Mouse (Mus musculus) embryonic fibroblast, embryonic 13.5 days (primary cell): Measurements from ENCODE around the gene Vars. TPM values are rescaled to one million over a fixed set of nuclear protein-coding genes. Genes with fewer than 3 reads are reported as not detected.
"Not testable (repeated sequence)": the region's sequence is repeated elsewhere in the genome, so short reads cannot be mapped to it uniquely, and the experiment has no call there.

Experiments used
- H3K27ac ChIP-seq: 2 replicates; pipeline ENCODE4 v1.5.1; 2012; ENCODE audit warnings: low read length, control low read depth, inconsistent platforms; ENCODE audit not compliant: insufficient read depth
- H3K4me1 ChIP-seq: 2 replicates; pipeline ENCODE4 v1.6.1; 2011; ENCODE audit warnings: low read length; ENCODE audit not compliant: control insufficient read depth, insufficient read depth
- H3K4me3 ChIP-seq: 2 replicates; pipeline ENCODE4 v1.5.1; 2011; ENCODE audit warnings: mild to moderate bottlenecking, control low read depth, low read length; ENCODE audit not compliant: insufficient read depth
- CTCF ChIP-seq: IDR thresholded peaks from 2 replicates; pipeline ENCODE4 v1.5.1; 2011; ENCODE audit warnings: mild to moderate bottlenecking, control low read depth, low read length, moderate library complexity, borderline replicate concordance; ENCODE audit not compliant: insufficient read depth
- POLR2A ChIP-seq: IDR thresholded peaks from 2 replicates; pipeline ENCODE4 v1.6.1; 2011; ENCODE audit warnings: low read depth, mild to moderate bottlenecking, control low read depth, low read length, moderate library complexity
- polyA plus RNA-seq: library from polyadenylated mRNA; stranded (reverse); fragments of >200 nt; gene quantifications from 2 replicates; pipeline ENCODE4 v1.2.4, GENCODE M21; 2011; ENCODE audit warnings: low read depth; ENCODE audit not compliant: missing spikeins, insufficient read length

The Vars gene
- polyA plus RNA-seq, 1 experiment, result 81.3 TPM

- Histone ChIP-seq H3K27ac (peak within 1 kb of the TSS; percentile 15; the same call in 1 of the 2 replicates), H3K4me3 (peak within 1 kb of the TSS; percentile 24)
- TF ChIP-seq POLR2A, result peak; percentile 84
Observed at GRCm38 (mm10) chr17:34972069-34972749, 28.6 kb upstream of the Vars start, which contains the start of the genes Hspa1a and Hspa1l. Gene Hspa1a, minus strand, starts transcription at chr17:34972156. Gene Hspa1l, plus strand, starts transcription at chr17:34972703.

GRCm38 (mm10) chr17:34975581-34976492, 24.9 kb upstream of the Vars start:
- no peak for TF ChIP-seq CTCF
- no peak for TF ChIP-seq POLR2A
- no peak overlapping the region for H3K27ac ChIP-seq
- H3K4me1 ChIP-seq, result no peaks in the 10 kb centered on the region
- H3K4me3 ChIP-seq, result no peak overlapping the region

More at GRCm38 (mm10) chr17:34972069-34972749, 28.6 kb upstream of the Vars start, which contains the start of the genes Hspa1a and Hspa1l:
- H3K4me1 ChIP-seq, result not testable (repeated sequence)

- Histone ChIP-seq H3K4me1 (no peaks in the 10 kb centered on the region), H3K27ac (no peak overlapping the region), H3K4me3 (no peak overlapping the region)
- no peak for TF ChIP-seq POLR2A
Observed at GRCm38 (mm10) chr17:34977000-34977399, 23.8 kb upstream of the Vars start.

- TF ChIP-seq CTCF (no peak), POLR2A (no peak)
- Histone ChIP-seq H3K27ac (no peak overlapping the region), H3K4me3 (no peak overlapping the region), H3K4me1 (no peaks in the 10 kb centered on the region)
Observed at GRCm38 (mm10) chr17:34978239-34978638, 22.5 kb upstream of the Vars start.

- TF ChIP-seq CTCF (no peak), POLR2A (no peak)
- no peak overlapping the region for H3K27ac ChIP-seq
- H3K4me1 ChIP-seq, result no peaks in the 10 kb centered on the region
- no peak overlapping the region for H3K4me3 ChIP-seq
Observed at GRCm38 (mm10) chr17:34979631-34980030, 21.2 kb upstream of the Vars start.

GRCm38 (mm10) chr17:34980655-34981054, 20.1 kb upstream of the Vars start:
- H3K4me1 ChIP-seq, result no peaks in the 10 kb centered on the region
- H3K27ac ChIP-seq, result 0 out of 2 replicates have a peak overlapping the region, but pooled peaks have one; percentile 1
- TF ChIP-seq POLR2A (no peak), CTCF (no peak)
- H3K4me3 ChIP-seq, result peak overlapping the region; percentile 37

GRCm38 (mm10) chr17:34981690-34982180, 19.1 kb upstream of the Vars start, which contains the start of gene Lsm2:
Gene Lsm2, plus strand, starts transcription at chr17:34981862.
- Histone ChIP-seq H3K4me3 (peak within 1 kb of the TSS; percentile 92), H3K4me1 (no peaks in the 10 kb centered on the region), H3K27ac (peak within 1 kb of the TSS; percentile 98)
- TF ChIP-seq CTCF (no peak), POLR2A (peak; percentile 91)

- Histone ChIP-seq H3K4me1 (no peaks in the 10 kb centered on the region), H3K27ac (peak overlapping the region; percentile 98), H3K4me3 (peak overlapping the region; percentile 92)
- no peak for TF ChIP-seq POLR2A
- no peak for TF ChIP-seq CTCF
Observed at GRCm38 (mm10) chr17:34982328-34982727, 18.5 kb upstream of the Vars start.

GRCm38 (mm10) chr17:34984218-34984617, 16.6 kb upstream of the Vars start:
- TF ChIP-seq CTCF, result no peak
- no peak for TF ChIP-seq POLR2A
- Histone ChIP-seq H3K4me1 (no peaks in the 10 kb centered on the region), H3K4me3 (no peak overlapping the region), H3K27ac (no peak overlapping the region)

GRCm38 (mm10) chr17:34994751-34995150, 6.0 kb upstream of the Vars start:
- Histone ChIP-seq H3K4me3 (no peak overlapping the region), H3K27ac (no peak overlapping the region), H3K4me1 (peaks cover 6% of the 10 kb centered on the region; the same call in 1 of the 2 replicates)
- TF ChIP-seq CTCF, result no peak
- TF ChIP-seq POLR2A, result no peak

GRCm38 (mm10) chr17:34995192-34995591, 5.6 kb upstream of the Vars start:
- not testable (repeated sequence) for H3K4me1 ChIP-seq, H3K27ac ChIP-seq, H3K4me3 ChIP-seq

- H3K4me1 ChIP-seq, H3K27ac ChIP-seq, H3K4me3 ChIP-seq: not testable (repeated sequence)
Observed at GRCm38 (mm10) chr17:34995927-34996326, 4.9 kb upstream of the Vars start.
